Mouse (Mus musculus): ENCODE measurements around the gene Irf1. TPM values are rescaled to one million over a fixed set of nuclear protein-coding genes. Genes with fewer than 3 reads are reported as not detected.
A peak's percentile ranks its signal among the peaks of the same experiment; 100 is the strongest.

Gene Irf1
- total and polyA plus RNA-seq, 2 experiments from 2014 or later, result 4.4 to 8.5 TPM

- no peak for TF ChIP-seq CTCF (IDR thresholded peaks at IDR 0.05; ENCODE audit: low read depth)
- 76% methylated on average over 3 of the region's 3 CpGs for WGBS
- no peaks in the 10 kb centered on the region for H3K4me1 ChIP-seq (ENCODE audit: insufficient read depth, low read length)
- H3K4me3 ChIP-seq (ENCODE audit: low read length), result no peak overlapping the region
- DNase-seq (ENCODE audit: low spot score) (no peak), ATAC-seq (no peak)
- H3K27me3 ChIP-seq (ENCODE audit: insufficient read depth, low read length), result no peaks in the 10 kb centered on the region
- H3K27ac ChIP-seq, result no peak overlapping the region
- no peaks in the 10 kb centered on the region for H3K9me3 ChIP-seq (ENCODE audit: low read length)
- no peak overlapping the region for H3K9ac ChIP-seq (replicated peaks; ENCODE audit: low read length)
- H3K4me2 ChIP-seq (ENCODE audit: low read depth, low read length), result no peak overlapping the region
- no peaks in the 10 kb centered on the region for H3K36me3 ChIP-seq (ENCODE audit: insufficient read depth, low read length)
Observed at GRCm38 (mm10) chr11:53789277-53789676, 19.5 kb downstream of the Irf1 start.

GRCm38 (mm10) chr11:53792986-53793385 is 23.2 kb downstream of the Irf1 start:
- Histone ChIP-seq H3K36me3 (ENCODE audit: insufficient read depth, low read length) (no peaks in the 10 kb centered on the region), H3K4me2 (ENCODE audit: low read depth, low read length) (no peak overlapping the region), H3K9me3 (ENCODE audit: low read length) (no peaks in the 10 kb centered on the region), H3K4me1 (ENCODE audit: insufficient read depth, low read length) (no peaks in the 10 kb centered on the region), H3K27ac (no peak overlapping the region), H3K27me3 (ENCODE audit: insufficient read depth, low read length) (no peaks in the 10 kb centered on the region), H3K4me3 (ENCODE audit: low read length) (no peak overlapping the region), H3K9ac (replicated peaks; ENCODE audit: low read length) (no peak overlapping the region)
- ATAC-seq (no peak), DNase-seq (ENCODE audit: low spot score) (peak; percentile 57)
- 42% methylated on average over 3 of the region's 3 CpGs for WGBS
- no peak for TF ChIP-seq CTCF (IDR thresholded peaks at IDR 0.05; ENCODE audit: low read depth)

GRCm38 (mm10) chr11:53794015-53794414 is 24.2 kb downstream of the Irf1 start:
- Histone ChIP-seq H3K4me3 (ENCODE audit: low read length) (no peak overlapping the region), H3K4me2 (ENCODE audit: low read depth, low read length) (no peak overlapping the region), H3K9ac (replicated peaks; ENCODE audit: low read length) (no peak overlapping the region), H3K4me1 (ENCODE audit: insufficient read depth, low read length) (no peaks in the 10 kb centered on the region), H3K9me3 (ENCODE audit: low read length) (no peaks in the 10 kb centered on the region), H3K27me3 (ENCODE audit: insufficient read depth, low read length) (no peaks in the 10 kb centered on the region), H3K36me3 (ENCODE audit: insufficient read depth, low read length) (no peaks in the 10 kb centered on the region), H3K27ac (no peak overlapping the region)
- ATAC-seq (no peak), DNase-seq (ENCODE audit: low spot score) (no peak)
- TF ChIP-seq CTCF (IDR thresholded peaks at IDR 0.05; ENCODE audit: low read depth), result no peak
- 76% methylated on average over 3 of the region's 3 CpGs for WGBS

- H3K9ac ChIP-seq (replicated peaks; ENCODE audit: low read length), result no peak overlapping the region
- H3K4me2 ChIP-seq (ENCODE audit: low read depth, low read length), result no peak overlapping the region
- H3K27ac ChIP-seq, result no peak overlapping the region
- no peaks in the 10 kb centered on the region for H3K36me3 ChIP-seq (ENCODE audit: insufficient read depth, low read length)
- DNase-seq (ENCODE audit: low spot score), result no peak
- H3K4me1 ChIP-seq (ENCODE audit: insufficient read depth, low read length), result no peaks in the 10 kb centered on the region
- H3K4me3 ChIP-seq (ENCODE audit: low read length), result no peak overlapping the region
- ATAC-seq, result no peak
- 66% methylated on average over 25 of the region's 25 CpGs for WGBS
- no peak for TF ChIP-seq CTCF (IDR thresholded peaks at IDR 0.05; ENCODE audit: low read depth)
- H3K9me3 ChIP-seq (ENCODE audit: low read length), result no peaks in the 10 kb centered on the region
- no peaks in the 10 kb centered on the region for H3K27me3 ChIP-seq (ENCODE audit: insufficient read depth, low read length)
Observed at GRCm38 (mm10) chr11:53794671-53795557, 25.1 kb downstream of the Irf1 start.

GRCm38 (mm10) chr11:53795813-53796212 is 26.0 kb downstream of the Irf1 start:
- WGBS, result 75% methylated on average over 8 of the region's 8 CpGs
- no peaks in the 10 kb centered on the region for H3K4me1 ChIP-seq (ENCODE audit: insufficient read depth, low read length)
- no peak for TF ChIP-seq CTCF (IDR thresholded peaks at IDR 0.05; ENCODE audit: low read depth)
- H3K4me3 ChIP-seq (ENCODE audit: low read length), result no peak overlapping the region
- H3K9me3 ChIP-seq (ENCODE audit: low read length), result no peaks in the 10 kb centered on the region
- no peak for DNase-seq (ENCODE audit: low spot score)
- H3K27ac ChIP-seq, result no peak overlapping the region
- H3K36me3 ChIP-seq (ENCODE audit: insufficient read depth, low read length), result no peaks in the 10 kb centered on the region
- no peak for ATAC-seq
- no peaks in the 10 kb centered on the region for H3K27me3 ChIP-seq (ENCODE audit: insufficient read depth, low read length)
- no peak overlapping the region for H3K9ac ChIP-seq (replicated peaks; ENCODE audit: low read length)
- H3K4me2 ChIP-seq (ENCODE audit: low read depth, low read length), result no peak overlapping the region

- DNase-seq (ENCODE audit: low spot score), result peak; percentile 51
- no peaks in the 10 kb centered on the region for H3K9me3 ChIP-seq (ENCODE audit: low read length)
- no peak overlapping the region for H3K4me3 ChIP-seq (ENCODE audit: low read length)
- no peak for ATAC-seq
- no peak overlapping the region for H3K4me2 ChIP-seq (ENCODE audit: low read depth, low read length)
- H3K27me3 ChIP-seq (ENCODE audit: insufficient read depth, low read length), result no peaks in the 10 kb centered on the region
- no peak overlapping the region for H3K9ac ChIP-seq (replicated peaks; ENCODE audit: low read length)
- no peak overlapping the region for H3K27ac ChIP-seq
- TF ChIP-seq CTCF (IDR thresholded peaks at IDR 0.05; ENCODE audit: low read depth), result no peak
- 47% methylated on average over 12 of the region's 12 CpGs for WGBS
- no peaks in the 10 kb centered on the region for H3K4me1 ChIP-seq (ENCODE audit: insufficient read depth, low read length)
- no peaks in the 10 kb centered on the region for H3K36me3 ChIP-seq (ENCODE audit: insufficient read depth, low read length)
Observed at GRCm38 (mm10) chr11:53796409-53797151, 26.8 kb downstream of the Irf1 start.

Data from hindbrain, postnatal 0 days (tissue).